Mouse (Mus musculus): ENCODE measurements around the gene Rnf187. TPM values are rescaled to one million over a fixed set of nuclear protein-coding genes. Genes with fewer than 3 reads are reported as not detected.

The Rnf187 gene
- polyA plus RNA-seq, 1 experiment = 137 TPM

GRCm38 (mm10) chr11:58947306-58947705 lies 8.6 kb upstream of the Rnf187 start:
- DNase-seq (ENCODE audit: low spot score) = no peak

- no peak for DNase-seq (ENCODE audit: low spot score)
These were observed 5.4 kb upstream of the Rnf187 start for GRCm38 (mm10) chr11:58944136-58944535.

GRCm38 (mm10) chr11:58939088-58939439 lies 348 bp upstream of the Rnf187 start:
- DNase-seq (ENCODE audit: low spot score) = no peak

GRCm38 (mm10) chr11:58937909-58938308 lies 807 bp downstream of the Rnf187 start:
- no peak for DNase-seq (ENCODE audit: low spot score)

GRCm38 (mm10) chr11:58931576-58931975 lies 7.1 kb downstream of the Rnf187 start:
- no peak for DNase-seq (ENCODE audit: low spot score)

- no peak for DNase-seq (ENCODE audit: low spot score)
These were observed 8.5 kb downstream of the Rnf187 start for GRCm38 (mm10) chr11:58930254-58930653.

GRCm38 (mm10) chr11:58929641-58930040 lies 9.1 kb downstream of the Rnf187 start:
- DNase-seq (ENCODE audit: low spot score) = no peak

GRCm38 (mm10) chr11:58929055-58929454 lies 9.7 kb downstream of the Rnf187 start:
- no peak for DNase-seq (ENCODE audit: low spot score)

- DNase-seq (ENCODE audit: low spot score) = no peak
These were observed 10.7 kb downstream of the Rnf187 start for GRCm38 (mm10) chr11:58927790-58928651.

GRCm38 (mm10) chr11:58927053-58927452 lies 11.7 kb downstream of the Rnf187 start:
- no peak for DNase-seq (ENCODE audit: low spot score)

- no peak for DNase-seq (ENCODE audit: low spot score)
These were observed 12.1 kb downstream of the Rnf187 start for GRCm38 (mm10) chr11:58926651-58927050.

GRCm38 (mm10) chr11:58922420-58922819 lies 16.3 kb downstream of the Rnf187 start:
- DNase-seq (ENCODE audit: low spot score) = no peak

GRCm38 (mm10) chr11:58918759-58919158 lies 20.0 kb downstream of the Rnf187 start:
- DNase-seq (ENCODE audit: low spot score) = no peak

GRCm38 (mm10) chr11:58917745-58918366 lies 20.9 kb downstream of the Rnf187 start, which contains the start of gene Btnl10:
Gene Btnl10 (plus strand): TSS chr11:58917908.
- DNase-seq (ENCODE audit: low spot score) = no peak

GRCm38 (mm10) chr11:58916879-58917744 lies 21.6 kb downstream of the Rnf187 start:
- no peak for DNase-seq (ENCODE audit: low spot score)

- no peak for DNase-seq (ENCODE audit: low spot score)
These were observed 24.2 kb downstream of the Rnf187 start for GRCm38 (mm10) chr11:58914461-58915028.

GRCm38 (mm10) chr11:58913776-58914175 lies 24.9 kb downstream of the Rnf187 start:
- no peak for DNase-seq (ENCODE audit: low spot score)

- no peak for DNase-seq (ENCODE audit: low spot score)
These were observed 33.9 kb downstream of the Rnf187 start for GRCm38 (mm10) chr11:58904838-58905237.

- no peak for DNase-seq (ENCODE audit: low spot score)
These were observed 34.4 kb downstream of the Rnf187 start for GRCm38 (mm10) chr11:58904410-58904718.

GRCm38 (mm10) chr11:58903511-58904409 lies 35.0 kb downstream of the Rnf187 start, which contains the start of gene Zfp39:
Gene Zfp39 (minus strand): TSS chr11:58904225.
- peak; percentile 89 for DNase-seq (ENCODE audit: low spot score)

GRCm38 (mm10) chr11:58901080-58901479 lies 37.6 kb downstream of the Rnf187 start:
- no peak for DNase-seq (ENCODE audit: low spot score)
